Mouse (Mus musculus) spleen, adult 10 weeks (tissue): ENCODE data around the gene Clpp. TPM values are rescaled to one million over a fixed set of nuclear protein-coding genes. Genes with fewer than 3 reads are reported as not detected.

Experiments
- polyA plus RNA-seq: library from polyadenylated mRNA; stranded (reverse); fragments of 350-450 nt; fragmentation: Illumina TruSeq; extraction: RNeasy Lipid Tissue Mini Kit (QIAGEN cat#74804); gene quantifications from one replicate; pipeline ENCODE4 v1.2.3, GENCODE M21; 2015; ENCODE audit warnings: low replicate concordance; ENCODE audit not compliant: insufficient read depth

The Clpp gene
- polyA plus RNA-seq, result 11.5 TPM

DNA sequence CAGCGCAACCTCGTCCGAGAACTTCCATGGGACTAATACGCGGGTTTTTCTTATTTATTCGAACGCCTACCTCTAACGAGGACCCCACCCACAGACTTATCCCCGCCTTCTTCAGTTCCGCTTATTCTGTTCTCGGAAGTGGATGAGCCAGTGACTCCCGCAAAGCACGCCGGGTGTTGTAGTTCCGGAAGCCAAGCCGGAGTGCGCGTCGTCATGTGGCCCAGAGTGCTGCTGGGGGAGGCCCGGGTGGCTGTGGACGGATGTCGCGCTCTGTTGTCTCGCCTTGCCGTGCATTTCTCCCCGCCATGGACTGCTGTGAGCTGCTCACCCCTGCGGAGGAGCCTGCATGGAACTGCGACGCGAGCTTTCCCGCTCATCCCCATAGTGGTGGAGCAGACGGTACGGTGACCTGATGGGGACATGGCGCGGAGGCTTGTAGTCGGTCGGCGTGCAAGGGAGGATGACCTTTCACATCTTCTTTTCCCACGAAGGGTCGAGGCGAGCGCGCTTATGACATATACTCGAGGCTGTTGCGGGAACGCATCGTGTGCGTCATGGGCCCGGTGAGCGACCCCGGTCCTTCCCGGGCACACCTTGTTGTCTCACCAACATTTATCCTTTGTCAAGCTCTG is at the start of gene Clpp:
TSS of gene Clpp (plus strand) at position 191 of the 632 bp plus-strand sequence.

DNA sequence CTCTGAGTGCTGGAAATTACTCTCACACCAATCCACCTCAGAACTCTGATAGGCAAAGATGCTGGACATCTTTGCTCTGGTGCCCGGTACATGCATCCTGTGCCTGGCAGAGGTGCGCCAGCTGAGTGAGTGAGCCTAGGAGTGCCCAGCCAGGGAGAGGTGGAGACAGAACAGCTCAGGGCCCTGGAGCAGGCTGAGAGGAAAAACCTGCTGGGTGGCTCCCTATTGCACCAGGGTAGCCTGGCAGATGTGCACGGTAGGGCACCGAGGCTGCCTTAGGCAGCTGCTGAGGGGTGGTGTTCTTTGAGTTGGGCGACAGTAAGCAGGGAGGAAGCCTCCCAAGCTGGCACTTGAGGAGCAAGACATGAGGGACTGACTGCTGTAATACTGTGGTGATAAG is 8.1 kb upstream of the Clpp start, which contains the start of gene Acer1:
TSS of gene Acer1 (minus strand) at position 114 of the 400 bp plus-strand sequence.

DNA sequence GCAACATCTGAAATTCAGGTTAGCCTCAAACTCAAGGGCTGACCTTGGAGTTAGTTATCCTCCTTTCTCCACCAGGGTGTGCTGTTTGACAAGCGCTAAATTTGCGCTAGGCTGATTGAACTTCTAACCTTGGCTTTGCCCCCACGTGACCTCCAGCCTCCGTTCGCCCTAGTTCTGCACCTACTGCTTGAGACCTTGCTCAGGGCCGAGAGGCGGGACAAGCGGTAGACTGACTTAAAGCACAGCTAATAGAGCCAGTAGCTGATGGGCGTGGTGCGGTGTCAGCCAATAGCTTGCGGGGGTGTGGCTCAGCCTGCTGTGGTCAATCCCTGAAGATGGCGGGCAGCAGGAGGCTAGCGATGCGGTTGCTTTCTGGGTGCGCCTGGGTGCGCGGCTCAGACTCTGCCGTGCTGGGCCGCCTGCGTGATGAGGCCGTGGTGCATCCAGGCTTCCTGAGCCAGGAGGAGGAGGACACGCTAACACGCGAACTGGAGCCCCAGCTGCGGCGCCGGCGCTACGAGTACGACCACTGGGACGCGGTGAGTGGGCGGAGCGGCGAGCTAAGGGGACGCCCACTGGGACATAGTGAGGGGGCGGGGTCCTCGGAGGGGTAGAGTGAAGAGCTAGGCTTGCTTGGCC is 7.0 kb downstream of the Clpp start, which contains the start of gene Alkbh7:
TSS of gene Alkbh7 (plus strand) at position 311 of the 639 bp plus-strand sequence.

DNA sequence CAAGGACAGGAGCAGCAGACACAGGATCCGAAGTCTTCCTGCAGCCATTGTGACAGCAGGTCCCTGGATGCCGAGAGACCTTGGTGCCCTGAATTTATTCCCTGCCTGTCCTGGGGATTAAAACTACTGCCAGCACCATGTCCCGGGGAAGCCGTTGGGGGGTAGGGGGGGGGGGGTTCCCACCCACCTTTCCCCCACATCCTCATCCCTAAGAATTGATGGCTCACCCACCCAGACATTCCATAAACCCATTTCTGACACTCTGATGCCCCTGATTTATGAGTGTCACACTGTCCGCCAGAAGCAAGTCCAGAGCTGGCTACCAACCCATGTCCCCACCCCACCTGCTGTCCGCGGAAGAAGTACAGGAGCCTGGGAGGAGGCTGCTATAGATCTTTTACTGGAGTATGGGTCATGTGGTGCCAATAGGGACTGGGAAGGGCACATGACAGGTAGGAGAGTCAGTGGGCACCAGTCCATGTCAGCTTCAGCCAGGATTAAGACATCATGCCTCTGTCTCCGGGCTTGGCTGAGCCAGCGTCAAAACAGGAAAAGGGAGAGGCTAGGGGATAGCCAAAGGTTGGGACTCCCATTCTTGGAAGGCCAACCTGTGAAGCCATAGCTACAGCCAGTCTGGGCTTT is 10.0 kb downstream of the Clpp start, which contains the start of gene Pspn:
TSS of gene Pspn (minus strand) at position 51 of the 642 bp plus-strand sequence.

GRCm38 (mm10) chr17:57011236-57012141 is 21.4 kb downstream of the Clpp start, which contains the start of the genes Gtf2f1 and Gm17949:
Gtf2f1 (minus strand) TSS chr17:57011288.
Gm17949 (plus strand) TSS chr17:57011469.

DNA sequence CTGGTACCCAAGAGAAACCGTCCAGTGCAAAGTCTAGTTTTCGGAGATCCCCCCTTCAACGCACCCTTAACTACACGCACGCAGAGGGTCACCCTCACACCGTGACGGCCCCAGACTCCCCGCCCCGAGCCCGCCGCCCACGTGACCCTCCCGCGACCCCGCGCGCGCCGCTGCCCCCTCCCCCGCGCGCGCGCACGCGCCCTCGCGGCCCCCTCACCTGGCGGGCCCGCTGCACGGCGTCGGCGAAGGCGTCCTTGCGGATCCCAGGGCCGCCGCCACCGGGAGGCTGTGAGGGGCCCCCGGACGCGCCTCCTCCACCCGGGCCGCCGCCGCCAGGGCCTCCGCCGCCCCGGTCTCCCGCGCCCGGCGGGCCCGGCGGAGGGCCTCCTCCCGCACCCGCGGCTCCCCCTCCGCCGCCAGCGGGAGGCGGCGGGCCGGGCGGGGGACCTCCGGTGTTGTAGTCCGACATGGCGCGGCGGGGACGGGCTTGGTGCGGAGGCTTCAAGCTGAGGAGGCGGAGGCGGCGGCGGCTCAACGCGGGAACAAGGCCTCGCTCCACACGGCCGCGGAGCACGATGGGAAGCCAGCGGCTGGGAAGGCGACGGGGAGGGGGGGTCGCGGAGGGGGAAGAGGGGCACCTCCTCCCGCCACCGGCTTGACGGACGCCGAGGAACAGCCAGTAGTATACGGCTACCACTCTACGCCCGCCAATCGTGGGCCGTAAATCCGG is 41.0 kb downstream of the Clpp start, which contains the start of gene Khsrp:
TSS of gene Khsrp (minus strand) at position 592 of the 730 bp plus-strand sequence.

GRCm38 (mm10) chr17:57041554-57041953 is 51.4 kb downstream of the Clpp start, which contains the start of gene Slc25a41:
Slc25a41 (minus strand) TSS chr17:57041654.

Other genes with a start within 250 kb of the Clpp start
- not detected for gene Nrtn, start 232.8 kb upstream of the Clpp start, polyA plus RNA-seq
- gene Dus3l, start 225.5 kb upstream of the Clpp start, polyA plus RNA-seq, result 8.4 TPM
- gene Prr22, start 220.1 kb upstream of the Clpp start, polyA plus RNA-seq, result 0.18 TPM
- gene Rfx2, start 159.3 kb upstream of the Clpp start, polyA plus RNA-seq, result 1.8 TPM
- not detected for gene Acsbg2, start 115.9 kb upstream of the Clpp start, polyA plus RNA-seq
- gene 1700061G19Rik, start 114.8 kb upstream of the Clpp start, polyA plus RNA-seq, result 0.19 TPM
- 8.2 TPM for gene Mllt1, start 54.9 kb upstream of the Clpp start, polyA plus RNA-seq
- not detected for gene Acer1, start 8.2 kb upstream of the Clpp start, polyA plus RNA-seq
- 7.3 TPM for gene Alkbh7, start 7.0 kb downstream of the Clpp start, polyA plus RNA-seq
- not detected for gene Pspn, start 9.7 kb downstream of the Clpp start, polyA plus RNA-seq
- 29.0 TPM for gene Gtf2f1, start 21.0 kb downstream of the Clpp start, polyA plus RNA-seq
- not detected for gene Gm17949, start 21.2 kb downstream of the Clpp start, polyA plus RNA-seq
- gene Khsrp, start 41.2 kb downstream of the Clpp start, polyA plus RNA-seq, result 40.8 TPM
- gene Slc25a41, start 51.3 kb downstream of the Clpp start, polyA plus RNA-seq, result not detected
- 0.84 TPM for gene Crb3, start 68.8 kb downstream of the Clpp start, polyA plus RNA-seq
- gene Slc25a23, start 69.6 kb downstream of the Clpp start, polyA plus RNA-seq, result 10.4 TPM
- gene Dennd1c, start 88.2 kb downstream of the Clpp start, polyA plus RNA-seq, result 128 TPM
- 0.83 TPM for gene Tubb4a, start 97.5 kb downstream of the Clpp start, polyA plus RNA-seq
- gene Tnfsf9, start 115.0 kb downstream of the Clpp start, polyA plus RNA-seq, result 2.3 TPM
- not detected for gene Cd70, start 159.5 kb downstream of the Clpp start, polyA plus RNA-seq
- gene Tnfsf14, start 203.9 kb downstream of the Clpp start, polyA plus RNA-seq, result 6.5 TPM
- gene C3, start 237.8 kb downstream of the Clpp start, polyA plus RNA-seq, result 530 TPM